Mouse (Mus musculus) myocyte (in vitro differentiated cells): ENCODE measurements around the gene Serpina3b.

Experiments used
- CEBPB ChIP-seq: IDR thresholded peaks from 2 replicates; pipeline ENCODE4 v1.6.1; 2011; ENCODE audit warnings: mild to moderate bottlenecking, moderate library complexity; ENCODE audit not compliant: poor library complexity, insufficient read depth, severe bottlenecking
- E2F4 ChIP-seq: IDR thresholded peaks from one replicate; pipeline ENCODE4 v1.6.1; 2011; ENCODE audit warnings: mild to moderate bottlenecking, control low read depth, moderate library complexity; ENCODE audit not compliant: insufficient read depth
- MAX ChIP-seq: IDR thresholded peaks from one replicate; pipeline ENCODE4 v1.6.1; 2011; ENCODE audit warnings: low read depth, mild to moderate bottlenecking, control low read depth
- MYOD1 ChIP-seq, 3 experiments: IDR thresholded peaks; one replicate each; pipeline ENCODE4 v1.6.1; 2011; ENCODE audit warnings: control low read depth in 2 of 3, low read depth in 2 of 3, mild to moderate bottlenecking in 2 of 3, moderate library complexity in 1 of 3; ENCODE audit not compliant: insufficient read length in 2 of 3, control insufficient read depth in 1 of 3
- MYOG ChIP-seq, 3 experiments: IDR thresholded peaks; one replicate each; pipeline ENCODE4 v1.6.1; 2011; ENCODE audit warnings: control low read depth in 2 of 3, low read depth in 2 of 3, mild to moderate bottlenecking in 2 of 3; ENCODE audit not compliant: insufficient read length in 2 of 3, control insufficient read depth in 1 of 3, insufficient read depth in 1 of 3
- POLR2A ChIP-seq: IDR thresholded peaks from one replicate; pipeline ENCODE4 v1.6.1; 2011; ENCODE audit warnings: low read depth, mild to moderate bottlenecking, control low read depth, moderate library complexity; ENCODE audit not compliant: insufficient read length
- POLR2AphosphoS2 ChIP-seq: IDR thresholded peaks from one replicate; pipeline ENCODE4 v1.6.1; 2011; ENCODE audit warnings: low read depth, control low read depth; ENCODE audit not compliant: insufficient read length
- REST ChIP-seq: IDR thresholded peaks from one replicate; pipeline ENCODE4 v1.6.1; 2011; ENCODE audit warnings: mild to moderate bottlenecking, control low read depth, moderate library complexity; ENCODE audit not compliant: insufficient read depth, insufficient read length
- SRF ChIP-seq: IDR thresholded peaks from one replicate; pipeline ENCODE4 v1.6.1; 2011; ENCODE audit warnings: low read depth; ENCODE audit not compliant: control insufficient read depth, insufficient read length
- TCF12 ChIP-seq: IDR thresholded peaks from one replicate; pipeline ENCODE4 v1.6.1; 2011; ENCODE audit warnings: mild to moderate bottlenecking, control low read depth; ENCODE audit not compliant: poor library complexity, insufficient read depth, severe bottlenecking
- USF1 ChIP-seq: IDR thresholded peaks from one replicate; pipeline ENCODE4 v1.6.1; 2011; ENCODE audit warnings: low read depth, mild to moderate bottlenecking, control low read depth, moderate library complexity

- no peak for TF ChIP-seq MAX
- no peak for TF ChIP-seq POLR2A
- no peak for TF ChIP-seq REST
- no peak for TF ChIP-seq MYOD1 (IDR thresholded peaks at IDR 0.05; ENCODE audit: control insufficient read depth in 1 of 3, insufficient read length in 2 of 3, low read depth in 2 of 3)
- no peak for TF ChIP-seq CEBPB
- TF ChIP-seq TCF12 = no peak
- TF ChIP-seq USF1 = no peak
- no peak for TF ChIP-seq MYOG (IDR thresholded peaks at IDR 0.05; ENCODE audit: control insufficient read depth in 1 of 3, insufficient read depth in 1 of 3, insufficient read length in 2 of 3, low read depth in 2 of 3)
- no peak for TF ChIP-seq E2F4
- no peak for TF ChIP-seq SRF
- no peak for TF ChIP-seq POLR2AphosphoS2
These were observed 27.0 kb upstream of the Serpina3b start, which contains the start of gene Serpina5 for GRCm38 (mm10) chr12:104100768-104101167.
